Mouse (Mus musculus): ENCODE results near the gene F12. TPM values are rescaled to one million over a fixed set of nuclear protein-coding genes. Genes with fewer than 3 reads are reported as not detected.
A peak's percentile ranks its signal among the peaks of the same experiment; 100 is the strongest.

F12 gene
- polyA plus RNA-seq, 1 experiment: 0.64 TPM

- DNase-seq (ENCODE audit: low read depth in 1 of 2, low spot score in 2 of 2): no peak
- TF ChIP-seq POLR2A (IDR thresholded peaks at IDR 0.05; ENCODE audit: low read depth, low read length): no peak
- TF ChIP-seq CTCF (IDR thresholded peaks at IDR 0.05; ENCODE audit: extremely low read depth, insufficient read depth, insufficient read length, insufficient replicate concordance): no peak
- Histone ChIP-seq H3K4me3 (ENCODE audit: extremely low read depth, insufficient read depth, insufficient read length) (no peak overlapping the region), H3K36me3 (ENCODE audit: control insufficient read depth, insufficient read depth, low read length) (peaks cover 51% of the 10 kb centered on the region), H3K27ac (ENCODE audit: insufficient read depth, low read length) (peak overlapping the region; percentile 52; the same call in 1 of the 2 replicates), H3K27me3 (ENCODE audit: control insufficient read depth, insufficient read depth, low read length) (no peaks in the 10 kb centered on the region), H3K4me1 (ENCODE audit: control insufficient read depth, insufficient read depth, insufficient read length) (peaks cover 33% of the 10 kb centered on the region; the same call in 1 of the 2 replicates)
- WGBS: 78% methylated on average over 11 of the region's 11 CpGs
Measured at GRCm38 (mm10) chr13:55450511-55450980, 24.0 kb upstream of the F12 start.

- Histone ChIP-seq H3K27me3 (ENCODE audit: control insufficient read depth, insufficient read depth, low read length) (no peaks in the 10 kb centered on the region), H3K4me1 (ENCODE audit: control insufficient read depth, insufficient read depth, insufficient read length) (peaks cover 33% of the 10 kb centered on the region; the same call in 1 of the 2 replicates), H3K27ac (ENCODE audit: insufficient read depth, low read length) (peak overlapping the region; percentile 88), H3K4me3 (ENCODE audit: extremely low read depth, insufficient read depth, insufficient read length) (peak overlapping the region; percentile 10; the same call in 1 of the 2 replicates), H3K36me3 (ENCODE audit: control insufficient read depth, insufficient read depth, low read length) (peaks cover 46% of the 10 kb centered on the region)
- 30% methylated on average over 17 of the region's 17 CpGs for WGBS
- peak in 1 of 2 experiments; percentile 84 for DNase-seq (ENCODE audit: low read depth in 1 of 2, low spot score in 2 of 2)
- TF ChIP-seq POLR2A (IDR thresholded peaks at IDR 0.05; ENCODE audit: low read depth, low read length) (no peak), CTCF (IDR thresholded peaks at IDR 0.05; ENCODE audit: extremely low read depth, insufficient read depth, insufficient read length, insufficient replicate concordance) (no peak)
Measured at GRCm38 (mm10) chr13:55449679-55450441, 23.3 kb upstream of the F12 start.

GRCm38 (mm10) chr13:55449205-55449604 lies 22.6 kb upstream of the F12 start:
- no peak for DNase-seq (ENCODE audit: low read depth in 1 of 2, low spot score in 2 of 2)
- Histone ChIP-seq H3K27ac (ENCODE audit: insufficient read depth, low read length) (peak overlapping the region; percentile 88), H3K4me3 (ENCODE audit: extremely low read depth, insufficient read depth, insufficient read length) (peak overlapping the region; percentile 10; the same call in 1 of the 2 replicates), H3K27me3 (ENCODE audit: control insufficient read depth, insufficient read depth, low read length) (no peaks in the 10 kb centered on the region), H3K4me1 (ENCODE audit: control insufficient read depth, insufficient read depth, insufficient read length) (peaks cover 33% of the 10 kb centered on the region; the same call in 1 of the 2 replicates), H3K36me3 (ENCODE audit: control insufficient read depth, insufficient read depth, low read length) (peaks cover 40% of the 10 kb centered on the region)
- TF ChIP-seq CTCF (IDR thresholded peaks at IDR 0.05; ENCODE audit: extremely low read depth, insufficient read depth, insufficient read length, insufficient replicate concordance) (no peak), POLR2A (IDR thresholded peaks at IDR 0.05; ENCODE audit: low read depth, low read length) (no peak)
- 34% methylated on average over 9 of the region's 9 CpGs for WGBS

- peak overlapping the region; percentile 88 for H3K27ac ChIP-seq (ENCODE audit: insufficient read depth, low read length)
- WGBS: 51% methylated on average over 5 of the region's 5 CpGs
- H3K4me1 ChIP-seq (ENCODE audit: control insufficient read depth, insufficient read depth, insufficient read length): peaks cover 39% of the 10 kb centered on the region; the same call in 1 of the 2 replicates
Measured at GRCm38 (mm10) chr13:55448131-55448530, 21.5 kb upstream of the F12 start.

GRCm38 (mm10) chr13:55447543-55447943 lies 20.9 kb upstream of the F12 start:
- 2% methylated on average over 3 of the region's 3 CpGs for WGBS
- no peaks in the 10 kb centered on the region for H3K27me3 ChIP-seq (ENCODE audit: control insufficient read depth, insufficient read depth, low read length)
- H3K36me3 ChIP-seq (ENCODE audit: control insufficient read depth, insufficient read depth, low read length): peaks cover 25% of the 10 kb centered on the region
- peak; percentile 20; the same call in 1 of the 2 replicates for TF ChIP-seq POLR2A (IDR thresholded peaks at IDR 0.05; ENCODE audit: low read depth, low read length)
- no peak for TF ChIP-seq CTCF (IDR thresholded peaks at IDR 0.05; ENCODE audit: extremely low read depth, insufficient read depth, insufficient read length, insufficient replicate concordance)
- peaks cover 43% of the 10 kb centered on the region; the same call in 1 of the 2 replicates for H3K4me1 ChIP-seq (ENCODE audit: control insufficient read depth, insufficient read depth, insufficient read length)
- H3K27ac ChIP-seq (ENCODE audit: insufficient read depth, low read length): peak overlapping the region; percentile 98
- DNase-seq (ENCODE audit: low read depth in 1 of 2, low spot score in 2 of 2): peak in 1 of 2 experiments; percentile 70
- peak overlapping the region; percentile 81 for H3K4me3 ChIP-seq (ENCODE audit: extremely low read depth, insufficient read depth, insufficient read length)

More at GRCm38 (mm10) chr13:55448131-55448530, 21.5 kb upstream of the F12 start:
- no peak for DNase-seq (ENCODE audit: low read depth in 1 of 2, low spot score in 2 of 2)
- H3K4me3 ChIP-seq (ENCODE audit: extremely low read depth, insufficient read depth, insufficient read length): peak overlapping the region; percentile 81; the same call in 1 of the 2 replicates
- no peaks in the 10 kb centered on the region for H3K27me3 ChIP-seq (ENCODE audit: control insufficient read depth, insufficient read depth, low read length)
- TF ChIP-seq POLR2A (IDR thresholded peaks at IDR 0.05; ENCODE audit: low read depth, low read length) (no peak), CTCF (IDR thresholded peaks at IDR 0.05; ENCODE audit: extremely low read depth, insufficient read depth, insufficient read length, insufficient replicate concordance) (no peak)
- H3K36me3 ChIP-seq (ENCODE audit: control insufficient read depth, insufficient read depth, low read length): peaks cover 31% of the 10 kb centered on the region

GRCm38 (mm10) chr13:55446483-55447105 lies 20.0 kb upstream of the F12 start:
- Histone ChIP-seq H3K4me3 (ENCODE audit: extremely low read depth, insufficient read depth, insufficient read length) (peak overlapping the region; percentile 81), H3K27me3 (ENCODE audit: control insufficient read depth, insufficient read depth, low read length) (no peaks in the 10 kb centered on the region), H3K36me3 (ENCODE audit: control insufficient read depth, insufficient read depth, low read length) (peaks cover 16% of the 10 kb centered on the region), H3K27ac (ENCODE audit: insufficient read depth, low read length) (peak overlapping the region; percentile 98), H3K4me1 (ENCODE audit: control insufficient read depth, insufficient read depth, insufficient read length) (peaks cover 49% of the 10 kb centered on the region; the same call in 1 of the 2 replicates)
- TF ChIP-seq CTCF (IDR thresholded peaks at IDR 0.05; ENCODE audit: extremely low read depth, insufficient read depth, insufficient read length, insufficient replicate concordance) (no peak), POLR2A (IDR thresholded peaks at IDR 0.05; ENCODE audit: low read depth, low read length) (no peak)
- no peak for DNase-seq (ENCODE audit: low read depth in 1 of 2, low spot score in 2 of 2)
- 31% methylated on average over 6 of the region's 6 CpGs for WGBS

Measured in spleen, adult 2 months (tissue).